Mouse (Mus musculus): ENCODE data around the gene Tbc1d22a.

The Tbc1d22a gene

DNA sequence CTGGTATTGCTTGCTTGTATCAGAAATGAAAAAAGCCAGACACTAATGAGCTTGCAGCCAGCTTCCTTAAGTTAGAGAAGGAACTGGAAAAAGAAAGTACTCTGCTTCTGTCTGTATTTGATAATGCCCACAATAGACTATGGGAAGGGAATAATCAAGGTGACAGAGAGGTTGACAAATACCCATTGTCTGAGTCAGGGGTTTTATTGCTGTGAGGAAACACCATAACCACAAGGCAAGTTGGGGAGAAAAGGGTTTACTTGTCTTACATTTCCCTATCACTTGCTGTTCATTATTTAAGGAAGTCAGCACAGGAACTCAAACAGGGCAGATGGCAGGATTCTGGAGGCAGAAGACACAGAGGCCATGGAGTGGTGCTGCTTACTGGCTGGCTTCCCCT, 231.8 kb downstream of the Tbc1d22a start:
- DNase-seq (ENCODE audit: low read depth): no peak

DNA sequence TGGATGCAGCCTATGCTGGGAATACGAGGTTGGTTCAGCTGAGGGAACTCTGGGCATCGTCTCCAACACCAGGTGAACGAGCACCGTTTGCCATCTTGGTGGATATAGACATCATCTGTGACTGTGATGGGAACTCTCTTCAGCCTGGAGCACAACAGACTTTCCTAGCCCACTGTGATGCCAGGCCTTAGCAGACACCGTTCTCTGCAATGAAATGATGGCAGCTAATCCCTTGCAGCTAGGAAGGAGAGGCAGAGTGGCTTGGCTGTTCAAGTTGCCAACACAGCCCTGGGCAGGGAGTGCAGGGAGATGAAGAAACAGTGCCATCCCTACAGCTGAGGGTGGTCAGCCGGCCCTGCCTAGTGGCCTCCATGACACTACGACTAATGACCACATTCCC, 233.0 kb downstream of the Tbc1d22a start:
- DNase-seq (ENCODE audit: low read depth): no peak

DNA sequence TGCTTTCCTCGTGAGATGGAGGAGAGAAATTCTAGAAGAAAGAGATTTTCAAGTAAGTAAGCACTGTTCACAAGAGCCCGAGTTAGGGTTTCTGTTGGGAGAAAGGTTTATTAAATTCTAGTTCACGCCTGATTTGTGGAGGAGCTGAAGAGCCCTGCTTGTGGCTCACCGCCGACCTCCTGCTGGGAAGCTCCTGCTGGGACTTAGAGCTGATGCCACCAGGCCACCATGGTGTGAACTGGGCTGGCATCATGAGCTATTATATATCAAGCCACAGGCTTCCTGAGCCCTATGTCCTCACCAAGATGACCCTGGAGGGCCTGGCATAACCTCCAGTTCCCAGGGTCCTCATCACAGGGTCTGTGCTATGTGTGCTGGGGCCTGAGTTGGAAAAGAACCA, 235.0 kb downstream of the Tbc1d22a start:
- DNase-seq (ENCODE audit: low read depth): no peak

DNA sequence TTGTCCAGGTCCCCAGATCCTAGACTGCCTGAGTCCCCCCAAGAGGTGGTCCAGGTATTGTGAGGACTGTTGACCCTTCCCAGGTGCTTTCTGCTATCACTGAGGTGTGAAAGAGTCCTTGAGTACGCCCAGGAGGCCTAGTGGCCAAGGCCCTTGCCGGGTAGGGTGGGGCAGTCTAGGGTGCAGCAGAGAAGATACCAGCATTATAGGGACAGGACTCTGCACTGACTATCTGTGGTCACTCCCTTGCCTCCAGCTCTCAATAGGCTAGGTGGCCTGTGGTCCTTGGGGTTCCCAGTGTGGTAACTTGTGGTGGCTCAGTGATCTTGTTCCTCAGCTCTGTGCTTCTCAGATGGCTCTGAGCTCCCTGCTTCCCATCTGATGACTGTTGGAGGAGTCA, 235.5 kb downstream of the Tbc1d22a start:
- DNase-seq (ENCODE audit: low read depth): no peak

DNA sequence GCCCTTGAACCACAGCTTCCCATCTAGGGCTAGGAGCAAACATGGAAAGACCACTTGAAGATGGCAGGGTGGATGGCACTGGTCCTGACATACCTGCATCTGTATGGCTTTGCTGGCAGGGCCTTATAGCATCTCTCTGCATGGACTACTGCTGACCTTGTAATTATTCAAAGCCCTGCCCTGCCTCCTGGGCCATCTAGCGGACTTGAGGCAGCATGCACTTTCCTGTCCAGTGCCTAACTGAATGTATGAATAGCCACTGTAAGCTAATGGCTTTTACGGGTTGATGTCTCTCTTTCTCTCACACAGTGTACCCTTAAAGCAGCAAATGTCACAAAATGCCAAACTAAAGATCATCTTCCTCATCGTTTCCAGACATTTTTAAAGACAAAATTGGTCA, 245.2 kb downstream of the Tbc1d22a start:
- DNase-seq (ENCODE audit: low read depth): no peak

DNA sequence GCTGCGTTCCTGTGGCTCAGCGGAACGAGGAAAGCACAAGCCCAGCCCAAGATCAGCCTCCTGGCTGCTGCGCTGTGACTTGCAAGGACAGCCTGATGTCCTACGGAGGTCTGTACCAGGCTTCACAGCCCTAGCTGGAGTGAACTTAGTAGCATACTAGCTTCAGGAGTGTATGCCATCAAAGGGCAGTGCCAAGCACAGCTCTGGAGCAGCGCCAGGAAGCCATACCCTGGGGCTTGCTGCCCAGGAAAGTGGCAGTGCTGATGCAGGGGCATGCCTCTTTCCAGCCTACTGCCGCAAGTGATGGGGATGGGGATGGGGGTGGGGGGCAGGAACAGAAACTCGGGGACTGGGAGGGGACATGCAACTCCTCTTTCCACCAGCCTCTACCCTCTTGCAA, 248.4 kb downstream of the Tbc1d22a start:
- DNase-seq (ENCODE audit: low read depth): no peak

DNA sequence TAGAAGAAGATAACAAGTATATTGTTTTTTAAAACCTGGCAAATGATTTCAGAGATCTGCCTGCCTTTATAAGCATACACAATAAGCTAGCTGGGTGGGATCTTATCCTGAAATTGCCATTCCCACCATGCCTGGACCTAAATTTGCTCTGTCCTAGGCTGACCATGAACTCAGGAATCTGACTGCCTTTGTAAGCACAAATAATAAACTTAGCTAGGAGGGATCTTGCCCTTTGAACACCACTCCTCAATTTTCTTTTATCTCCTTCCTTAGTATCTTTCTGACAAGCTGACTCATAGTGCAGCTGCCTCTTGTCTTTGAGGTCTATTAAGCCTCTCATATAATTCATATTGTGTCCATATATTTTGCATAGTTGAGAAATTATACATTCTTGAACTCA, 253.8 kb downstream of the Tbc1d22a start:
- DNase-seq (ENCODE audit: low read depth): no peak

DNA sequence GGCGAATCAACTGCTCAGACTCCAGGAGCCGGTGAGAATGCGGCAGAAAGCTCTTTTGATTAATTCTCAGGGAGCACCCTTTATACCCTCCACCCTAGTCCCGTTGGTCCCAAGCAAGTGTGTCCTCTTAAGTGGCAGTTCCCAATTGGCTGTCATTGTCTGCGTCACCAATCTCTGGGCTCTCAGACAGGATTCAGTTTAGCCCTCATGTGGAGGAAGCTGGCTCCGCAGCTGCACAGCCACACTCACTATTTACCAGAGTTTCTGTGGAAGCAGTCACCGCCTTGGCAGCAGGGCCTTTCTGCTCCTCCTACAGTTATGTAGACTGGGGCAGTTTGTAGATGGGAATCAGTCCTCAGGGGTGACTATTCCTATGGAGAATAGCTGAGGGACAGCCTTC, 256.9 kb downstream of the Tbc1d22a start:
- DNase-seq (ENCODE audit: low read depth): no peak

DNA sequence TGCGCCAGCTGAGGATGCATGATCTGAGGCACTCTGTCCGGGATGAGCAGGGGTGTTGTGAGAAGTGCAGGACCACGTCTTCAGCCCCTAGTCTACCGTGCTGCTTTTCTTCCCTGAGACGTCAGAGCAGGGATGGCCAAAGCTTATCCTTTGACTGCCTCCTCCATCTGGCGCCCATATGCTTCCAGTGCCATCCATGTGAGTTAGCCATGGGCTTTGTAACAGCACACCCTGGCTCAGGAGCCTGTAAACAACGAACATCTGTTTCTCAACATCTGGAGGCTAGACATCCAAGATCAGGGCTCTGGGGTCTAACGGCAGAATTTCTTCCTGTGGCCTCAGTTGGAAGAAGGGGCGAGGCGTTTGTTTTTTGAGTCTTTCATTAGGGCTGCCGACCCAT, 259.2 kb downstream of the Tbc1d22a start:
- no peak for DNase-seq (ENCODE audit: low read depth)

DNA sequence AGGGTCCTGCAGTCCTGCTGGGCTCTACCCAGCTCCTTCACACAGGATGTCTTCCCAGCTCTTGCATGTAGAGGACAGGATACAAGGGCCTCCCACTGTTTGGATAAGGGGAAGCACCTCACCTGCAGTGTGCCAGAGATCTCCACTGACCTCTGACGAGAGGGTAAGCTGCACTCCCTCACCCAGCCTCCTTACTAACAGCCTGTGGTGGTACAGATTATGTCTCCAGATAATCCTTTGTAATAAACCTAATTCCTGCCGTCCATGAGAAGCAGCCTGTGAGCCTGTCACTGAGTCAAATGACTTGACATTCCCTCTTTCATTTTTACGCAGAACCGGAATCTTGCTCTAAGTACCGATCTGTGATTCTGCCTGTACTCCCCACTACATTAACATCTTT, 260.7 kb downstream of the Tbc1d22a start:
- DNase-seq (ENCODE audit: low read depth): no peak

DNA sequence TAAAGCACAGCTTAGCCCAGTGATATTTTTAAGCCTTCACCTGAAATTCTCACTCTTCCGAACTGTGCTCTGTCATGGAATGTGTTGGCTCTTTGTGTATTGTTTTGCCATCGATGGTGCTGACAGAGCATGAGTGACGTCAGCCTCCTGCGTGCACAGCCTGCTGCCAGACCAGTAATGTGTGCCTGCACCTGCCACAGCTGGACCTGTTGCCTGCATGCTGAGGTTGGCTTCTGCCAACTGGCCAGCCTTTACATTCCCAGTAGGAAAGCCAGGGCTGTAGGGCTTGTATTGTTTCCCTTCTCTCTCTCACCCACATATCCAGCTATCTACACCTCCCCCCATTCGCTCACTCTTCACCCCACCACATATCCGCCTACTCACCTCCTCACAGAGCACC, 262.2 kb downstream of the Tbc1d22a start:
- no peak for DNase-seq (ENCODE audit: low read depth)

DNA sequence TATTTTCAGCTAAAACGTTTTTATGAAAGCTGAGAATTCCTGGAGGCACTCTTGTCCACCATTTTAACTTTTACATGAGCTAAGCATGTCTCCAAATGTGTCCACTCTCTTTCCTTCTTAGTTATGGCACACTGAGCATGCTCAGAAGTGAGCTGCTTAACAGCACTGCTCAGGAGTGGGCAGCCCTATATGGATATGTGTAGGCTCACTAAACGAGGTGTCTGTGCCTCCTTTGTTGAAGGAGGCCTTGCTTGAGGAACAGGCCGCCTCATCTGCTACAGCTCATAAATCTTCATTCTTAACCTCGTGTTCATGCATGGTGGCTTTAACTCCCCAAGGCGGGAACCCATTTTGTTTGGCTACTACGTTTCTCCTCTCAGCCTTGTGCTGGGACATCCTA, 262.8 kb downstream of the Tbc1d22a start:
- no peak for DNase-seq (ENCODE audit: low read depth)

DNA sequence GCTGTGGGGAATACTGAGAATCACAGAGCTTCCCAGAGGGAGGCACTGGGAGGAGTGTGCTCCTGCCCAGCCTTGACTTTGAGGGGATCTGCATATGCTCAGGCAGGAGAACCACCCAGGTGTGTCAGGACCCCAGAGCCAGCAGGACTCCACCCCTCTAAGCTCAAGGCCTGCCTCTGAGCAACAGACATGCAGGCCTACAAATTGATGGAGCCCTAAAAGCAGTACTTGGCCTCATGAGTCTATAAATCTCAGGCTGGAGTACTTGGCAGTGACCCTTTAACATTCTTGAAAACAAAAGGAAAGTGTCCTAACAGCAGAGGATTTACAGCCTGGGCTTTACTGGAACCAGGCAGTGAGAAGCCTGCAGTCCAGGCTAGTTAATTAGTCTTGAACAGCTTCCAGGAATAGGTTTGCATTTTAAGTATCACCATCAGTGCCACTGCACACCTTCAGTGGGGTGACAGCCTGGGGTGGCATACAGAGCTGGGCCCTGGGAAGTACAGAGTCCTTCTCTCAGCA, 263.3 kb downstream of the Tbc1d22a start:
- no peak for DNase-seq (ENCODE audit: low read depth)

DNA sequence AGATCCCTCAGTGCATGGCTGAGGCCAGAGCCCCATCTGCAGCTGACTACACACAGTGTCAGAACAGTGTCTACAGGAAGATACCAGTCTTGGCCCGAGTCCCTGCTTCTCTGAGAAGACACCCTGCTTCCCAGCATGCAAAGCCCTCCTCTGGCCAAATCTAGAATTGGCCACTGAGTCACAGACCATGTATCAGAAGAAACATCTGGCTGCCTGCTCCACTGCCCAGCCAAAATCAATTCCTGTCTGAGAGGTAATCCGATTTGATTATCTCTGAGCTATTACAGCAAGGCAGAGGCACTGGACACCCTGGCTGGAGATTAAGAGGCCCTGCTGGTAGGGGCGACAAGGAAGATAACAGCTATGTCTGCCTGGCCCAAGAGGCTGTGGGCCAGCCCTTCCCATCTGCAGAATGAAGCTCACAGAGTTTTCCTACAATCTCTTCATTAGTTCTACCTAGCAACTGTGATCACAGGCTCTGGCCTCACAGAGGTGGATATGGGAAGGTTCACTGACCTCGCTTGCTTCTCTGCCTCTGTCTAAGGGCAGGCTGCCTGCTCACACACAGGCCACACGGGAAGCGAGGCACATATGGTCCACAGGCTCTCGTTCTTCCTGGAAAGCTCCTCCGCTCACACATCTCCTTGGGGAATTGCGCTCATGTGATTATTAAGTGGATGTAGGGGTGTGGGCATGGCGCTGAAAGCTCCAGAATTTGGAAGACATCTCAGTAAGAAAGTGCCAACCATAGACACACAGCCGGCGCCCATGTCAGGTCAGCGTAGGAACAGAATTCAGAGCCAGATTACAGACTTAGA, 264.6 kb downstream of the Tbc1d22a start:
- no peak for DNase-seq (ENCODE audit: low read depth)

DNA sequence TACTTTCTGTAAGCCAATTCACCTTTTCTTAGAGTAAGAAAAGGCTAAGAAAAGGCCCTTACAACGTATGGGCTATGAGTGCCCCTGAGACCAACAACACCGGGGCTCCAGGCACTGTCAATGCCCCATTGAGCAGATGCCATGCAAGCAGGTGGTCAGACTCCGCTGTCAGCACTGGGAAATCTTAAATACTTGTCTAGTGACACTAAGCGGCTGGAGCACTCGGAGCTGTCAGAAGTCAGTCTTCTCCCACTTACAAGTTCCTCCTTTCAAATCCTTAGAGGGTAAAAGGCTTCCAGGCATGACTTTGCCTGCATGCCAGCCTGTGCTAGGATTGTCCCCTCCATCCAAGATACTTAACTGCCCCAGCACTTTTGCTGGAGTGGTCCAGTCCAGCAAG, 268.1 kb downstream of the Tbc1d22a start:
- DNase-seq (ENCODE audit: low read depth): no peak

DNA sequence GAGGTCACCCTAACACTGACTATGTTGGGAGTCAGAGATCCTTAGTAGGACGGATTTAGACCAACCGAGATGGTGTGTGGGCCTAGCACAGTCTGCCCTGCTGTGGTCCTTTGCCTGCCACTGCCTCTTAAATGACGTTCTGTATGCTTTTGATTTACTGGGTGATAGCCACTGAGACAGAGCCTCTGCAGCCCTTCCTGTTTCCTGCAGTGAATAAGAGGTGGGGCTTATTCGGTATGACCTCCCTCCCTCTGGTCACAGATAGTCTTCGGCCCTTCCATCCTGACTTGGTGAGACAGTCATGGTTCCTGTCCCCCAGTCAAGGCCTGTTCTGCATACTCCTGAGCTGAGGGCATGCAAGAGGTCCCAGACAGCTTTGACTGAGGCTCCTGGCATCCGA, 271.6 kb downstream of the Tbc1d22a start:
- no peak for DNase-seq (ENCODE audit: low read depth)

DNA sequence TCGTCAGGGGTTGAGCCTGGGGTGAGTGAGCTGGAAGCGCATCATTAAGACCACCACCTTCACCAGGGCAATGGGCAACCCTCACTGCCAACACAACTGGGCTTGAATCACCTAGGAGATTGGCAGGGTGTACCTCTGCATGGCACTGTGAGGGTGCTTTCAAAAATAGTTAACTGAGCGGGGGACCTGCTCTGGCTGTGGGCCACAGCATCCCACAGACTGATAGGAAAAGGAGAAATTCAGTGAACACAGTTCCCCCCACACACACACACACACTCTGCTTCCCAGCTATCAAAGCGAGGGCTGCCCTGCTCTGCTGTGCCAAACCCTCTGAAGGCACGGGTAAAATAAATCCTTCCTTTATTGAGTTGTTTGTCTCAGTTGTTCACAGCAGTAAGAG, 273.1 kb downstream of the Tbc1d22a start:
- no peak for DNase-seq (ENCODE audit: low read depth)

DNA sequence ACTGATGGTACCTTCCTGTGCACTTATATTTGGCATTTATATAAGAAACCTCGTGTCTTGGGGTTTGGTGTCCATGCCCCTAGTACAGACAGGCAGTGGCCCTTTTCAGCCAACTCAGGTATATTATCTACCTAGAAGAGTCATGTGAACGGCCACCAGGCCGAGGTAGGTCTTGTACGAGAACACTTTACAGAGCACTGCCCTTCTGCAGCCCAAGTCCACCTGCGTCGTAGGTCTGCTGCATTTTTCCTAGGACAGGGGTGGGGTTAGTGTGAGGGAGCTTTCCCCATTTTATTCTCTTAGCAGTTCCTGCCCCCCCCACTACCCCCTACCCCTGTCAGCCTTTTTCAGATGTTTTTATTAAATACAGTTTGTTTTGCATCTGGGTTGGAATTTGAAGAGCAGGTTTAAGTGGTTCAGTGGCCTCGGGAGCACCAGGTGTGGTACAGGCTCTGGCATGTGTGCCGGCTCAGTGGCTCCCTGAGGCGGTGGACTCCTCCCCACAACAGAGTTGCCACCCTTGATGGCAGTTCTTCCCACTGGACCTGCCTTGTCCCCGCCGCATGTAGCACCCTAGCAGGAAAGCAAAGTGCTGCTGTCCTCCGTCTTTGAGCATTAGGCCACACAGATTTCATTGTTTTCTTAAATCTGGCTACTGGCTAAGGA, 277.3 kb downstream of the Tbc1d22a start:
- no peak for DNase-seq (ENCODE audit: low read depth)

DNA sequence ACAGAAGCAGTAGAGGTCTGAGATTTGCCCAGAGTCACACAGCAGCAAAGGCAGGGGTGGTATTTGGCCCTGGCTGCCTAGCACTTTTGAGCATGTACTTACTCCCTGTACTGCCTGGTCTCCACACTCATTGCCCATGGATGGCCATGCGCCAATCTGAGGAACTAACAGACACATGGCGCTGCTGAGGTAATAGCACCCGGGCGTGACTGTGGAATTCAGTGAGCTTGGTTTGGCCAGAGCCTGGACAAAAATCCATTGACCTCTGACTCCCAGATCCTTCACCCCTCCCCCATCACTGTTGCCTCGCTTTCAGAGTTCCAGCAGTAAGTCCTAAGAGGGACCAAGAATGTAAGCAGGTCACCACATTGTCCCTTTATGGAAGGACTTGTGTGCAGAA, 278.4 kb downstream of the Tbc1d22a start:
- no peak for DNase-seq (ENCODE audit: low read depth)

DNA sequence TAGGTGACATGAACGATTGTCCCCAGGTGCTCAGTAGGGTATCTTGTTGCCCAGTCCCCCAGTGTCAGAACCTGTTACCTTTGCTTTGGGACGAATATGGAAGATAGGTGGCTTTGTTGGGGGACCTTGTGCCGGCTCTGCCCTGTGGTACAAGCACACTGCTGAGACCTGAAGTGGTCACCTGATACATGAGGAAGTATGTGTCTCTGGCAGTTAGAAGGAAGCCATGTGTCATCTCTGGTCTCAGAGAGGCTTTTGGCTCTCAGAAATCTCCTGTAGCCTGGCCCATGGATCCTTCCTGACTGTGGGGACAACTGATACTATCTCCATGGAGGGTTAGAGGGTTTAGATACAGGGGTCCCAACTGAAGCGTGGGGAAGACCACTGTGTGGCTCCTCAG, 281.9 kb downstream of the Tbc1d22a start:
- no peak for DNase-seq (ENCODE audit: low read depth)

DNA sequence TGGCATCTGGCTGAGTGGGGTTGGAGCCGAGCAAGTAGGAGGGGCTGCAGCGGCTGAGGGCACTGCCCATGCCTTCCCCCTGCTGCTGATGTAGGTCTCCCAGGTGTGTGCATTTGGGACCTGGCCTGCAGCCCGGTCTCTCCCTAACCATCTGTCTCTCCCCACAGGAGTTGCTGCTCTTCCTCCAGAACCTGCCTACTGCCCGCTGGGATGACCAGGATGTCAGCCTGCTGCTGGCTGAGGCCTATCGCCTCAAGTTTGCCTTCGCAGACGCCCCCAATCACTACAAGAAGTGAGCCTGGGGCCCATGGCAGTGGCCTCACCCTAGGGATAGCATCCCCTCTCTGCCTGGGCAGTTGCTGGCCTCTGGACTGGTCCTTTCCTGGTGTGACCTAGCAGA, 282.4 kb downstream of the Tbc1d22a start:
- DNase-seq (ENCODE audit: low read depth): no peak

DNA sequence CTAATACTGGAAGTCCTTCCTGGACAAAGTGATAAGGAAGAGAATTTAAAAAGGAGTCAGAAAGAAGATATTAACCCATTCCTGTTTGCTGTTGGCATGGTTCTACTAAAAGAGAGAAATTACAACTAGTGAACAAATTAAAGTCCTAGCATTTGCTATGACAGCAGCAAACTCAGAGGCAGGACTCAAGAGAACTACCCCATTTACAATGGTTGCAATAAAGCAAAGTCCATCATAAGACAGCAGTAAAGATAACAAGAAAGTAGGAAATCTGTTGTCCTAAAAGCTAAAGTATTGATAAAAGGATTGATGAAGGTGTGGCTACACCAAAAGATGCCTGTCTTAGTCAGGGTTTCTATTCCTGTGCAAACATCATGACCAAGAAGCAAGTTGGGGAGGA, 286.3 kb downstream of the Tbc1d22a start:
- no peak for DNase-seq (ENCODE audit: low read depth)

DNA sequence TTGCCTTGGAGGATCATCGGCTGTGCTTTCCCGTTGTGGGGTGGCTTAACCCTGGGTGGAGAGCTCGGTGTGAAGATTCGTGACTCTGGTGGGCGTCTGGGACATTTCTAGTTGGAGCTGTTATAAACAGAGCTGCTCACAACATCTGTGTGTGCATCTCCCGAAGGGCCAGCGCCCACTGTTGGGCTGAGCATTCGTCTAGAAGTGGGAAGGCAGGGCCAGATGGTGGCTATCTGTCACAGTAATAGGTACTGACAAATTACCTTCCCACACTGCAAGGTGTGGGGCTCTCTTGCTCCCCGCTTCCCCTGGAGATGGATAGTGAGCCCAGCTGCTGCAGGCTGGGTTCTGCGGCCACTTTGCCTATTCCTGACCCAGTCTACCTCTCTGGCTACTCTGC, 289.2 kb downstream of the Tbc1d22a start:
- DNase-seq (ENCODE audit: low read depth): no peak

DNA sequence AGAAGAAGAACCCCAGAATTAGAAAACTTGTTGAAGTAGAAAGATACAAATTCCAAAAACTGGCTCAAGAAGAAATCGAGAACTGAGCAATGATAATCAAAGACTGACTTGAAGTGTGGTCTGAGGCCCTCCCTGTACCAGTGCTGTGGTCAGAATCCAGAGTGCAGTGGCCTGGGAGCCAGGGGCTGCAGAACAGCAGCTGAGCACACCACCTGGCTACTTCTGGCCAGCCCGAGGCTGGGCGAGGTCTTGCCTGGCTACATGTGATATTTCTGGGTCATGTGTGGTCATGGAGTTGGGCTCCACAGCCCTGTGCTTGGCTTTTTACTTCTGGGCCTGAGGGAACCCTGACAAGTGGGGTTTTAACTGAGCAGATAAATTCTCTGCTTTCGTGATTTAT, 292.4 kb downstream of the Tbc1d22a start:
- DNase-seq (ENCODE audit: low read depth): no peak

Data from c-Kit-positive CD71-positive TER-119-negative erythroid progenitor cells, embryonic 14.5 days (primary cell).